Mouse (Mus musculus) cerebellum, adult 8-10 months (tissue): ENCODE measurements at regions not wholly inside any gene's neighbourhood (a gene's known extent, or its start where the extent isn't known, plus 50 kb on each side); places are given as distances from the start of the nearest gene placed in this dataset.

ENCODE experiments used
- DNase-seq: peaks from one replicate; pipeline ENCODE4 v3.0.0; 2022

GRCm38 (mm10) chr7:68428946-68429345 lies 155.3 kb downstream of the Fam169b start:
- DNase-seq: no peak

GRCm38 (mm10) chr7:68415890-68416289 lies 142.3 kb downstream of the Fam169b start:
- peak; percentile 84 for DNase-seq

GRCm38 (mm10) chr7:68412786-68413185 lies 139.1 kb downstream of the Fam169b start:
- no peak for DNase-seq
